Comparison of ENCODE assay signal across 8 mouse cellular contexts in the genomic region with DNA sequence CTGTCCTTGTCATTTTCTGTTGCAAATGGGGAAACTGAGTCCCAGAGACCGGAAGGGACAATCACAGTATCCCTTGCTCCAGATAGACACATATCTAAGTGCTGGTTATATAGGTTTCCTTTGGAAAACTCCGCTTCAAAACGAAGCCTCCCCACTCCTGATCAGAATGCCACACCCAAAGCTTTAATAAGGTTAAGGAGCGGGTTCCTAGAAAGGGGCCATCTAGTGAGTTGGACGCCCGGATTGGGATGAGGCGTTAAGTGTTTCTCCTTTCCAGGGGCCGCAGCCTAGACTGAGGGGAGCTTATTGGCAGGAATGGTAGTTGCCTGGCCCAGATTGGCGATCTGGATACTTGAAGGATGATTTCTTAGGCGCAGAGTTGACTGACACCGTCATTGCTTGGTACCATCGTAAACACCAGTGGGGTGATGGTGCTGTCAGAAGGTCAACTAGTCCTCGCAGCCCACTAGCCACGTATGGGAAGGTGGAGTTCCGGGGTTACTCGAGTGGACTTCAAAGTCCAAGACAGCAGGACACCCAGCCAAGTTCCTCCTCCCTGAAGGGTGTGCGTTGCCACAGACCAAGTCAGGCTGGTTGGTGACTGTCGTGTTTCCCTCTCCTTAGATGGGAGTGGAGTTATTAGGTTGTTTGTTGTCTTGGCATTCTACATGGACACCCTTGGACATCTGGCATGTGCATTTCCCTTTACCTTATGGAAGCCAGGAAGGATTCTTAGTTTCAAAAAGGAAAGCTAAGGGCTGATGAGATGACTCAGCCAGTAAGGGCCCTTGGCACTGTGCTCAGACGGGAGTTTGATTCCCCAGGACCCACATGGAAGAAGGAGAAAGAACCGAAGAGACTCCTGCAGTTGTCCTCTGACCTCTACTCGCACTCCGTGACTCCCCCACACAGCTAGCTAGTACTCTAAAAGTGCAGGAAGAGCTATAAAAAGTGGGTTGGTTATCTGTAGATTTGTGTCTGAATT. TPM values are rescaled to one million over a fixed set of nuclear protein-coding genes. Genes with fewer than 3 reads are reported as not detected.
DNase-seq lines count a peak whose midpoint lies in the region; ATAC-seq and TF ChIP-seq lines count a peak whose summit lies in the region.

No protein-coding gene starts in this region.

- no peak overlapping the region for H3K27ac ChIP-seq in forebrain, embryonic 14.5 days (ENCODE audit: low read depth, low read length)
- no peak overlapping the region for H3K27ac ChIP-seq in hindbrain, embryonic 13.5 days
- no peak overlapping the region for H3K27ac ChIP-seq in liver, embryonic 11.5 days (ENCODE audit: low read depth, low read length)
- H3K27ac ChIP-seq in midbrain, postnatal 0 days (ENCODE audit: low read depth, low read length), result no peak overlapping the region

- H3K4me1 ChIP-seq in forebrain, embryonic 14.5 days (ENCODE audit: control insufficient read depth, insufficient read depth, low read length), result peaks cover 10% of the 10 kb centered on the region
- peaks cover 20% of the 10 kb centered on the region for H3K4me1 ChIP-seq in hindbrain, embryonic 13.5 days (replicated peaks)
- peaks cover 33% of the 10 kb centered on the region for H3K4me1 ChIP-seq in liver, embryonic 11.5 days (replicated peaks; ENCODE audit: control insufficient read depth, insufficient read depth, low read length)
- peaks cover 3% of the 10 kb centered on the region; the same call in 1 of the 2 replicates for H3K4me1 ChIP-seq in midbrain, postnatal 0 days (ENCODE audit: insufficient read depth, low read length)

- H3K27me3 ChIP-seq in forebrain, embryonic 14.5 days (replicated peaks; ENCODE audit: control insufficient read depth, insufficient read depth, low read length), result no peaks in the 10 kb centered on the region
- H3K27me3 ChIP-seq in hindbrain, embryonic 13.5 days, result no peaks in the 10 kb centered on the region
- no peaks in the 10 kb centered on the region for H3K27me3 ChIP-seq in liver, embryonic 11.5 days (replicated peaks; ENCODE audit: control insufficient read depth, insufficient read depth, low read length)
- H3K27me3 ChIP-seq in midbrain, postnatal 0 days (ENCODE audit: insufficient read depth, low read length), result no peaks in the 10 kb centered on the region

- 26% methylated on average over 22 of the region's 22 CpGs for WGBS in forebrain, embryonic 14.5 days
- 24% methylated on average over 22 of the region's 22 CpGs for WGBS in hindbrain, embryonic 13.5 days
- WGBS in liver, embryonic 11.5 days, result 18% methylated on average over 22 of the region's 22 CpGs
- 26% methylated on average over 22 of the region's 22 CpGs for WGBS in midbrain, postnatal 0 days

- ATAC-seq in CD4-positive, CD25-positive, alpha-beta regulatory T cell, adult 4 months, result no peak
- ATAC-seq in forebrain, embryonic 14.5 days, result no peak
- ATAC-seq in hindbrain, embryonic 13.5 days (ENCODE audit: low FRiP score), result no peak
- no peak for ATAC-seq in liver, embryonic 11.5 days (replicated peaks; ENCODE audit: low FRiP score)
- no peak for ATAC-seq in midbrain, postnatal 0 days (ENCODE audit: low FRiP score)

- peak overlapping the region; percentile 87 for H3K4me3 ChIP-seq in forebrain, embryonic 14.5 days (ENCODE audit: low read depth, low read length)
- H3K4me3 ChIP-seq in hindbrain, embryonic 13.5 days, result peak overlapping the region; percentile 92
- peak overlapping the region; percentile 94 for H3K4me3 ChIP-seq in liver, embryonic 11.5 days (ENCODE audit: low read depth, low read length)
- H3K4me3 ChIP-seq in midbrain, postnatal 0 days (ENCODE audit: low read depth, low read length), result peak overlapping the region; percentile 75

- DNase-seq in CD4-positive, CD25-positive, alpha-beta regulatory T cell, adult 2 months (ENCODE audit: low read depth, low spot score), result peak; percentile 31
- peak; percentile 59 for DNase-seq in adrenal gland, postnatal 14 days
- peak; percentile 18 for DNase-seq in forebrain, embryonic 14.5 days (ENCODE audit: low spot score)
- DNase-seq in liver, embryonic 11.5 days (ENCODE audit: low spot score), result no peak
- peak; percentile 14 for DNase-seq in midbrain, postnatal 0 days (ENCODE audit: low spot score)
- no peak for DNase-seq in Muller cell, postnatal 12 days (ENCODE audit: inconsistent ontology term)

- no peaks in the 10 kb centered on the region for H3K36me3 ChIP-seq in forebrain, embryonic 14.5 days (ENCODE audit: control insufficient read depth, insufficient read depth, low read length)
- H3K36me3 ChIP-seq in hindbrain, embryonic 13.5 days, result peaks cover 3% of the 10 kb centered on the region; the same call in 1 of the 2 replicates
- H3K36me3 ChIP-seq in liver, embryonic 11.5 days (ENCODE audit: control insufficient read depth, insufficient read depth, low read length), result no peaks in the 10 kb centered on the region; the same call in 1 of the 2 replicates
- no peaks in the 10 kb centered on the region for H3K36me3 ChIP-seq in midbrain, postnatal 0 days (ENCODE audit: insufficient read depth, low read length)

- H3K9ac ChIP-seq in forebrain, embryonic 14.5 days (ENCODE audit: low read length), result peak overlapping the region; percentile 92
- peak overlapping the region; percentile 96 for H3K9ac ChIP-seq in hindbrain, embryonic 13.5 days
- H3K9ac ChIP-seq in liver, embryonic 11.5 days (ENCODE audit: low read depth, low read length), result peak overlapping the region; percentile 93
- peak overlapping the region; percentile 70; the same call in 1 of the 2 replicates for H3K9ac ChIP-seq in midbrain, postnatal 0 days (replicated peaks; ENCODE audit: low read length, poor library complexity, severe bottlenecking)

- H3K9me3 ChIP-seq in forebrain, embryonic 14.5 days (replicated peaks; ENCODE audit: control insufficient read depth, low read length), result no peaks in the 10 kb centered on the region
- H3K9me3 ChIP-seq in hindbrain, embryonic 13.5 days, result no peaks in the 10 kb centered on the region
- H3K9me3 ChIP-seq in liver, embryonic 11.5 days (ENCODE audit: control insufficient read depth, low read length), result no peaks in the 10 kb centered on the region
- H3K9me3 ChIP-seq in midbrain, postnatal 0 days (ENCODE audit: low read length), result no peaks in the 10 kb centered on the region

- H3K4me2 ChIP-seq in forebrain, embryonic 14.5 days (ENCODE audit: low read length), result peak overlapping the region; percentile 76
- H3K4me2 ChIP-seq in hindbrain, embryonic 13.5 days, result peak overlapping the region; percentile 92
- peak overlapping the region; percentile 97 for H3K4me2 ChIP-seq in liver, embryonic 11.5 days
- H3K4me2 ChIP-seq in midbrain, postnatal 0 days (ENCODE audit: low read depth, low read length, poor library complexity, severe bottlenecking), result peak overlapping the region; percentile 59

- TF ChIP-seq CTCF in midbrain, postnatal 0 days (IDR thresholded peaks at IDR 0.05), result no peak

RNA-seq across cellular contexts. Expression of a gene that starts 1.2 kb away (rescaled TPM):
- 10 to 100 TPM; 37.2 to 45.8 TPM for polyA plus RNA-seq in CD4-positive, CD25-positive, alpha-beta regulatory T cell, adult 4 months (2017; shearing (Covaris generic))
- total RNA-seq in adrenal gland, postnatal 14 days (2021), result 54.8 and 73.2 TPM in 2 replicates
- polyA plus RNA-seq in forebrain, embryonic 14.5 days (2014; fragmentation: Nextera tagmentation; extraction: Ambion mirVana), result 7.5 and 11.4 TPM in 2 replicates
- 6.0 and 6.5 TPM in 2 replicates for polyA plus RNA-seq in hindbrain, embryonic 13.5 days (2015; fragmentation: Nextera tagmentation; extraction: Ambion mirVana)
- 25.0 and 30.6 TPM in 2 replicates for polyA plus RNA-seq in liver, embryonic 11.5 days (2014; fragmentation: Nextera tagmentation; extraction: Ambion mirVana)
- 11.3 and 13.4 TPM in 2 replicates for total RNA-seq in midbrain, postnatal 0 days (2014; rRNA removed)
- 3.1 and 3.7 TPM in 2 replicates for polyA plus RNA-seq in midbrain, postnatal 0 days (2015; fragmentation: Nextera tagmentation; extraction: Ambion mirVana)

RNA-seq across cellular contexts. Expression of a gene that starts 46.8 kb away (rescaled TPM):
- 10 to 100 TPM; 36.0 to 36.2 TPM for polyA plus RNA-seq in CD4-positive, CD25-positive, alpha-beta regulatory T cell, adult 4 months (2017; shearing (Covaris generic))
- 104 and 112 TPM in 2 replicates for total RNA-seq in adrenal gland, postnatal 14 days (2021)
- 93.8 and 103 TPM in 2 replicates for polyA plus RNA-seq in forebrain, embryonic 14.5 days (2014; fragmentation: Nextera tagmentation; extraction: Ambion mirVana)
- polyA plus RNA-seq in hindbrain, embryonic 13.5 days (2015; fragmentation: Nextera tagmentation; extraction: Ambion mirVana), result 96.1 and 98.2 TPM in 2 replicates
- 64.1 and 81.5 TPM in 2 replicates for polyA plus RNA-seq in liver, embryonic 11.5 days (2014; fragmentation: Nextera tagmentation; extraction: Ambion mirVana)
- total RNA-seq in midbrain, postnatal 0 days (2014; rRNA removed), result 73.1 and 73.9 TPM in 2 replicates
- 89.6 and 105 TPM in 2 replicates for polyA plus RNA-seq in midbrain, postnatal 0 days (2015; fragmentation: Nextera tagmentation; extraction: Ambion mirVana)

Comparison
In these comparisons a context has a peak if more than half of its experiments do, and no peak if none do; other contexts are left out.
1. DNase-seq: peak in CD4-positive, CD25-positive, alpha-beta regulatory T cell, adult 2 months (single experiment), adrenal gland, postnatal 14 days (single experiment), forebrain, embryonic 14.5 days (single experiment) and midbrain, postnatal 0 days (single experiment); none in liver, embryonic 11.5 days (single experiment) and Muller cell, postnatal 12 days (single experiment).
2. Peak in every context shown above with its lines, with median percentiles within 50 percentile points of each other: H3K4me2 ChIP-seq, H3K4me3 ChIP-seq and H3K9ac ChIP-seq.